ENCODE assay signal across 8 mouse cellular contexts in the genomic region with DNA sequence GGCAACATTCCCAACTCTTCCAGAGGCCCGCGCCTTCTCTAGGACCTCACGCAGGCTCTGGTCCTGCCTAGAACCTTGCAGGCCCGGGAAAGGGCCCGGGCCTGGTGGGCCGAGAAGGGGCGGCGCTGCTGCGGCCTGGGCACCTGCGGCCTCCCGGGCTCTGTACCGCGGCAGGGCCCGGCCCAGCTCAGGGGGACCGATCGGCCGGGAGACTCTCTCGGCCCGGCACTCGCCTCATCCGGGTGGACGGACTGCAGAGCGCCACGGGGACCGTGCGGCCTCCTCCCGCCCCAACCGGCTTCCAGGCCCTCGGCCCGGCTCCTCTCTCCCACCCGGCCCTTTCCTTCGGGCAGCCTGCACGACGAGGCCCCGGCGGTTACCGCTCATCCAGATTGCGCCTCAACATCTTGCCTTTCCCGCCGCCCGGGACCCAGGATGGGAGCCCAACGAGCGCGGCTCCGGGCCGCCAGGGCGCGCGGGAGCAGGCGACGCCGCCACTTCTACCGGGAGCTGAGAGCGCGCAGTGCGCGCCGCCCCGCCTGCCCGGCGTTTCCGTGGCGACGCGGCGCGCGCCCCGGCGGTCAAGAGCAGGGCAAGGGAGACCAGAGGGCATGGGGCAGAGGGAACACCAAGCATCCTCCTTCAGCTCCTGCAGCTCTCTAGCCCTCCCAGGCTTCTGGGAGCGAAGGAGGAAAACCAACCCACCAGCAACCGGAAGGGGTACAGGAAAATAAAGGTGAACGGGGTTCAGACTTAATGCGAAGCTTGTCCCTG. TPM values are rescaled to one million over a fixed set of nuclear protein-coding genes. Genes with fewer than 3 reads are reported as not detected.
DNase-seq lines count a peak whose midpoint lies in the region; ATAC-seq and TF ChIP-seq lines count a peak whose summit lies in the region.

Gene Fam92a, minus strand, starts transcription at position 698 of the 774 bp plus-strand sequence.

- ATAC-seq in CD4-positive, CD25-positive, alpha-beta regulatory T cell, adult 4 months, result peak; percentile 64
- peak; percentile 92 for ATAC-seq in forebrain, embryonic 12.5 days (ENCODE audit: low FRiP score)
- ATAC-seq in heart, postnatal 0 days (ENCODE audit: insufficient read depth, low read depth), result peak; percentile 91
- ATAC-seq in liver, postnatal 0 days, result peak; percentile 94
- ATAC-seq in neural tube, embryonic 14.5 days (ENCODE audit: low read depth), result peak; percentile 92

- H3K4me2 ChIP-seq in forebrain, embryonic 12.5 days, result peak within 1 kb of the TSS; percentile 70
- H3K4me2 ChIP-seq in heart, postnatal 0 days (ENCODE audit: low read depth, low read length), result peak within 1 kb of the TSS; percentile 87
- H3K4me2 ChIP-seq in liver, postnatal 0 days (ENCODE audit: low read depth, low read length), result peak within 1 kb of the TSS; percentile 90
- H3K4me2 ChIP-seq in neural tube, embryonic 14.5 days (ENCODE audit: low read depth, low read length), result peak within 1 kb of the TSS; percentile 69

- H3K27me3 ChIP-seq in forebrain, embryonic 12.5 days, result no peaks in the 10 kb centered on the region
- H3K27me3 ChIP-seq in heart, postnatal 0 days (ENCODE audit: control insufficient read depth, insufficient read depth, low read length), result no peaks in the 10 kb centered on the region
- H3K27me3 ChIP-seq in liver, postnatal 0 days (ENCODE audit: insufficient read depth, low read length), result no peaks in the 10 kb centered on the region
- no peaks in the 10 kb centered on the region for H3K27me3 ChIP-seq in neural tube, embryonic 14.5 days (ENCODE audit: control insufficient read depth, insufficient read depth, low read length)

- H3K9me3 ChIP-seq in forebrain, embryonic 12.5 days, result no peaks in the 10 kb centered on the region
- no peaks in the 10 kb centered on the region for H3K9me3 ChIP-seq in heart, postnatal 0 days (replicated peaks; ENCODE audit: control insufficient read depth, low read length)
- no peaks in the 10 kb centered on the region for H3K9me3 ChIP-seq in liver, postnatal 0 days (ENCODE audit: low read length)
- H3K9me3 ChIP-seq in neural tube, embryonic 14.5 days (ENCODE audit: control insufficient read depth, low read length), result no peaks in the 10 kb centered on the region

- H3K36me3 ChIP-seq in forebrain, embryonic 12.5 days (replicated peaks), result peaks cover 14% of the 10 kb centered on the region
- peaks cover 17% of the 10 kb centered on the region for H3K36me3 ChIP-seq in heart, postnatal 0 days (replicated peaks; ENCODE audit: control insufficient read depth, insufficient read depth, low read length)
- 0 out of 2 replicates have a peak, but pooled peaks cover 6% of the 10 kb centered on the region for H3K36me3 ChIP-seq in liver, postnatal 0 days (replicated peaks; ENCODE audit: insufficient read depth, low read length)
- peaks cover 13% of the 10 kb centered on the region; the same call in 1 of the 2 replicates for H3K36me3 ChIP-seq in neural tube, embryonic 14.5 days (ENCODE audit: control insufficient read depth, insufficient read depth, low read length)

- DNase-seq in heart, postnatal 0 days (ENCODE audit: low spot score), result peak; percentile 57
- peak; percentile 68 to 85 for DNase-seq in kidney, postnatal 36 days
- peak; percentile 76 for DNase-seq in liver, postnatal 0 days
- peak; percentile 80 for DNase-seq in testis, postnatal 10 days (ENCODE audit: low spot score)

- WGBS in forebrain, embryonic 12.5 days, result under 1% methylated on average over 74 of the region's 74 CpGs
- under 1% methylated on average over 74 of the region's 74 CpGs for WGBS in heart, postnatal 0 days
- WGBS in liver, postnatal 0 days (ENCODE audit: insufficient replicate concordance), result under 1% methylated on average over 65 of the region's 74 CpGs
- WGBS in neural tube, embryonic 14.5 days, result under 1% methylated on average over 59 of the region's 74 CpGs

- H3K9ac ChIP-seq in forebrain, embryonic 12.5 days, result peak within 1 kb of the TSS; percentile 95
- peak within 1 kb of the TSS; percentile 94 for H3K9ac ChIP-seq in heart, postnatal 0 days (replicated peaks; ENCODE audit: low read depth, low read length)
- H3K9ac ChIP-seq in liver, postnatal 0 days (replicated peaks), result peak within 1 kb of the TSS; percentile 90
- peak within 1 kb of the TSS; percentile 97 for H3K9ac ChIP-seq in neural tube, embryonic 14.5 days (replicated peaks; ENCODE audit: low read depth, low read length)

- TF ChIP-seq EP300 in heart, postnatal 0 days (IDR thresholded peaks at IDR 0.05; ENCODE audit: low read depth), result no peak
- no peak for TF ChIP-seq EP300 in liver, postnatal 0 days (IDR thresholded peaks at IDR 0.05; ENCODE audit: low read depth)

- peaks cover 2% of the 10 kb centered on the region; the same call in 1 of the 2 replicates for H3K4me1 ChIP-seq in brown adipose tissue, adult 24 weeks (ENCODE audit: control insufficient read depth, insufficient read depth, insufficient read length, low read length)
- peaks cover 10% of the 10 kb centered on the region for H3K4me1 ChIP-seq in forebrain, embryonic 12.5 days
- H3K4me1 ChIP-seq in heart, postnatal 0 days (ENCODE audit: control insufficient read depth, insufficient read depth), result peaks cover 6% of the 10 kb centered on the region; the same call in 1 of the 2 replicates
- no peaks in the 10 kb centered on the region for H3K4me1 ChIP-seq in liver, postnatal 0 days (ENCODE audit: insufficient read depth)
- H3K4me1 ChIP-seq in neural tube, embryonic 14.5 days (ENCODE audit: control insufficient read depth, insufficient read depth, low read length), result peaks cover 7% of the 10 kb centered on the region

- H3K27ac ChIP-seq in brown adipose tissue, adult 24 weeks (replicated peaks; ENCODE audit: low read depth, low read length), result no peak within 1 kb of the TSS
- peak within 1 kb of the TSS; percentile 92 for H3K27ac ChIP-seq in forebrain, embryonic 12.5 days
- H3K27ac ChIP-seq in heart, postnatal 0 days (ENCODE audit: low read depth), result peak within 1 kb of the TSS; percentile 84
- peak within 1 kb of the TSS; percentile 69 for H3K27ac ChIP-seq in liver, postnatal 0 days (ENCODE audit: low read depth)
- peak within 1 kb of the TSS; percentile 89 for H3K27ac ChIP-seq in neural tube, embryonic 14.5 days (ENCODE audit: low read depth, low read length)

- peak within 1 kb of the TSS; percentile 90 for H3K4me3 ChIP-seq in brown adipose tissue, adult 24 weeks (ENCODE audit: insufficient read depth, low read depth, low read length)
- peak within 1 kb of the TSS; percentile 82 for H3K4me3 ChIP-seq in forebrain, embryonic 12.5 days (replicated peaks)
- H3K4me3 ChIP-seq in heart, postnatal 0 days (ENCODE audit: low read depth, low read length), result peak within 1 kb of the TSS; percentile 91
- peak within 1 kb of the TSS; percentile 74 for H3K4me3 ChIP-seq in liver, postnatal 0 days (ENCODE audit: low read depth, low read length)
- H3K4me3 ChIP-seq in neural tube, embryonic 14.5 days (ENCODE audit: low read depth, low read length), result peak within 1 kb of the TSS; percentile 77

- TF ChIP-seq CTCF in heart, postnatal 0 days (IDR thresholded peaks at IDR 0.05; ENCODE audit: low read depth), result peak; percentile 17; the same call in 1 of the 2 replicates
- TF ChIP-seq CTCF in liver, postnatal 0 days (IDR thresholded peaks at IDR 0.05; ENCODE audit: low read depth), result no peak

RNA-seq across cellular contexts. Expression of gene Fam92a, which starts in this region (rescaled TPM):
- 10 to 100 TPM; 18.7 to 20.1 TPM for polyA plus RNA-seq in CD4-positive, CD25-positive, alpha-beta regulatory T cell, adult 4 months (2017; shearing (Covaris generic))
- 20.1 and 21.0 TPM in 2 replicates for polyA plus RNA-seq in brown adipose tissue, adult 24 weeks (2012; ENCODE audit: insufficient read depth, insufficient read length, missing spikeins)
- polyA plus RNA-seq in forebrain, embryonic 12.5 days (2016; fragmentation: Nextera tagmentation; extraction: Ambion mirVana), result 109 and 114 TPM in 2 replicates
- total RNA-seq in heart, postnatal 0 days (2014; rRNA removed; ENCODE audit: low replicate concordance), result 14.2 and 51.6 TPM in 2 replicates
- polyA plus RNA-seq in heart, postnatal 0 days (2015; fragmentation: Nextera tagmentation; extraction: Ambion mirVana), result 71.5 and 74.1 TPM in 2 replicates
- polyA plus RNA-seq in liver, postnatal 0 days (2015; fragmentation: Nextera tagmentation; extraction: Ambion mirVana), result 23.8 and 26.9 TPM in 2 replicates
- 104 and 110 TPM in 2 replicates for polyA plus RNA-seq in neural tube, embryonic 14.5 days (2014; fragmentation: Nextera tagmentation; extraction: Ambion mirVana)
